Mouse (Mus musculus) spleen, adult 18-20 months (tissue): ENCODE results near the gene Rap1gap2.

Experiments used
- DNase-seq, 2 experiments: peaks; one replicate each; pipeline ENCODE4 v3.0.0; 2022; ENCODE audit warnings: mixed read lengths in 2 of 2

Rap1gap2 gene

GRCm38 (mm10) chr11:74499521-74500099 lies 111.1 kb downstream of the Rap1gap2 start:
- DNase-seq, result no peak

- no peak for DNase-seq
These were observed 111.7 kb downstream of the Rap1gap2 start for GRCm38 (mm10) chr11:74499058-74499457.

- no peak for DNase-seq
These were observed 114.1 kb downstream of the Rap1gap2 start for GRCm38 (mm10) chr11:74496581-74496980.

GRCm38 (mm10) chr11:74493936-74494335 lies 116.8 kb downstream of the Rap1gap2 start:
- no peak for DNase-seq

- no peak for DNase-seq
These were observed 117.4 kb downstream of the Rap1gap2 start for GRCm38 (mm10) chr11:74493172-74493862.

DNA sequence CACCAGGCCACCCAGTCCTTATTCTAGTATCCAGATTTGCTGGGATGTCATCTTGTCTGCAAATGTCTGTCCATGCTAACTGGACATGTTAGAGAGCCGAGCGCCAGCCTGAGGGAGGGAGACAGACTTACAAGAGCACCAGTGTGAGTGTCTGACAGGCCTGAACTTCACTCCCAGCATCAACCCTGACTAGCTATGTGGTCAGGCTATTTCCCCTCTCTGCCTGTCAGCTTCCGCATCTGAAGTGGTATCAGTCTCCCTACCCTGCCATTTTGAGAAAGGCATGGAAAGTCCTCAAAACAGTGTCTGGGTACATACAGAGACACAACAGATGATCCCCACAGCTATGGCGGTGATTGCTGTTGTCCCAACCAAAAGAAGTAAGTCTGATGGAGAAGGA lies 119.6 kb downstream of the Rap1gap2 start:
- DNase-seq, result no peak

- no peak for DNase-seq
These were observed 121.5 kb downstream of the Rap1gap2 start for GRCm38 (mm10) chr11:74489239-74489638.

GRCm38 (mm10) chr11:74487952-74488351 lies 122.8 kb downstream of the Rap1gap2 start:
- no peak for DNase-seq

- no peak for DNase-seq
These were observed 125.1 kb downstream of the Rap1gap2 start for GRCm38 (mm10) chr11:74485435-74486217.

- DNase-seq, result no peak
These were observed 126.8 kb downstream of the Rap1gap2 start for GRCm38 (mm10) chr11:74483871-74484270.

DNA sequence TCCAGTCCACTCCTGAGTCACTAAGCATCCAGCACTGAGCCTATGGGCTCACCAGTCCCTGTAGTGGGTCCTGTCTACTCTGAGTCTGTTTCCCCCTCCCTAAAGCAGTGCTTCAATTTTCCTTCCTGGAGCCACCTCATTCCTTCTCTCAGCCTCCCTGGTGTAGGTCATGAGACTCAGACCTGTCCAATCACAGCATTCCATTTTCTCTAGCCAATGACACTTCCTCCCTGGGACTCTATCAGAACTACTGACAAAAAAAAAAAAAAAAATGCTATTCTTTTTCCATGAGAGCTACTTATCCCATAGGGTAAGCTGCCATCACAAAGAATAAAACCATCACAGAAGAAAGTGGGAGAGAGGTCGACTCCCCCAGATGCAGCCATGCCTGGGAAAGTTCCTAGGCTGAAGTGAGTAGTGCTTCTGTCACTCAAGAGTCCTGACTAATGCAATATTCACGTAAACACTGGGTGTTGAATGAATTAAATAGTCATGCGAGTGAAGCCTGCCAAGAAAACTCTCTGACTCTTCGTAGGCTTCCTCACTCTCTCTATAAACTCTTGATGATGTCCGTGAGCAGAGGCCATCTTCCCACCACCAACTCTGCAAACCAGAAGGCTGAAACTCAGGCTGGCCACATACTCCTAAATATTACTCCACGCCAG lies 127.4 kb downstream of the Rap1gap2 start:
- DNase-seq, result no peak

GRCm38 (mm10) chr11:74481797-74482196 lies 128.9 kb downstream of the Rap1gap2 start:
- DNase-seq, result no peak

GRCm38 (mm10) chr11:74479715-74480289 lies 130.9 kb downstream of the Rap1gap2 start:
- DNase-seq, result no peak

DNA sequence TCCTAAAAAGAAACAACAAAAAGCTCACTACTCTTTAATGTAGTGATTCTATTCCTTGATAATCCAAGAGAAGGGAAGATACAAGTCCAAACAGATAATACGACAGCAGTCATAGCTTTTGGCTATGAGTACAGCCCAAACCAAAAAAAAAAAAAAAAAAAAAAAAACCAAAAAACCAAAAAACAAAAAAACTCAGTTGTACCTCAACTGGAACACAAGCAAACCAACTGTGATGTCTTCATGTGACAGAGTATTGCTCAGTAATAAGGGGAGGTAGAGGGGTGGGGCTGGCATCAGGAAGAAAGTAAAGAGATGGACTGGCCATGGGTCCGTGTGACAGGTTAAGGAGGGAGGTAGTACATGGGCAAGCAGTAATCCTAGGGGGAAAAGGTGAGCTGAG lies 131.8 kb downstream of the Rap1gap2 start:
- DNase-seq, result no peak

- no peak for DNase-seq
These were observed 138.0 kb downstream of the Rap1gap2 start for GRCm38 (mm10) chr11:74472671-74473070.

GRCm38 (mm10) chr11:74468195-74468594 lies 142.5 kb downstream of the Rap1gap2 start:
- no peak for DNase-seq

GRCm38 (mm10) chr11:74465712-74466111 lies 145.0 kb downstream of the Rap1gap2 start:
- DNase-seq, result no peak

- DNase-seq, result no peak
These were observed 146.3 kb downstream of the Rap1gap2 start for GRCm38 (mm10) chr11:74464181-74464977.

- no peak for DNase-seq
These were observed 148.1 kb downstream of the Rap1gap2 start for GRCm38 (mm10) chr11:74462651-74463050.

DNA sequence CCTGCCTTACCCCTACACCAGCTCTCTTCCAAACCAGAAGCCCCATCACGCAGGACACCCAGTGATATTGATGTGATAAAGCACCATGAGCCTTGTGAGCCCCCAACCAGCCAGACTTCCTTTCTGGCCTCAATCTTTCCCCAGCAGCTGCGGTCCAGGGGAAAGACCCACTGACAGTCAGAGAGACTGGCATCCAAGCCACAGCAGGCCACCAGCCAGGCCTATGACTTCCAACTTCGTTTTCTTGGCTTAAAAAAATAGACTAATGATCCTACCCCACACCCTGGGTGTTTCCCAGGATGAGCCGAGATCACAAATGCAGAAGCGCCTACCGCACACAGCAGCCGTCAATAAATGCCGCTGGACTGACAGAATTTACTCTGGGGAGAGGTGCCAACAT lies 151.1 kb downstream of the Rap1gap2 start:
- DNase-seq, result no peak

GRCm38 (mm10) chr11:74458400-74458799 lies 152.3 kb downstream of the Rap1gap2 start:
- no peak for DNase-seq

GRCm38 (mm10) chr11:74457194-74457593 lies 153.5 kb downstream of the Rap1gap2 start:
- no peak for DNase-seq
